In the genomic region with DNA sequence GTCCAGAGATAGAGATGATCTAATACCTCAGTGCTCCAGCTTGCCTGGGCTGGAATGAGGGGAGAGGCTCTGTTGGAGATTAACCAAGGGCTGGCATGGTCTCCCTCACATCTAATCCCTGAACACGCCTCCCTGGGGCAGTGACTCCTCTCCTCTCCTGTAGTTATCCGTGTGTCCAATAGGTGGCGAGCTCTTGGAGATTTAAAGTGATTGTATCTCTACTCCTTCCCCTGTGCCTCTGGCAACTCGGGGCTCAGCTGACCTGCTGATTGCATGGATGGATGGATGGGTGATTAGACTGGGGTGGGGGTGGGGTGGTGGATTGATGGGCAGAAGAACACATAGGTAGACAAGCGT, we compare ENCODE assay signal across 9 mouse cellular contexts. TPM values are rescaled to one million over a fixed set of nuclear protein-coding genes. Genes with fewer than 3 reads are reported as not detected.
DNase-seq lines count a peak whose midpoint lies in the region; ATAC-seq and TF ChIP-seq lines count a peak whose summit lies in the region.
"Had no signal": no experiment of that assay in that cellular context is flagged by ENCODE, and none has a peak within 500 bp of the region (broad histone marks: within the 10 kb centered on the region; RNA-seq: fewer than 3 reads in every experiment).

No protein-coding gene starts in this region.

- no peak overlapping the region for H3K4me2 ChIP-seq in intestine, embryonic 14.5 days (ENCODE audit: low read length)
- H3K4me2 ChIP-seq in intestine, embryonic 15.5 days (replicated peaks): no peak overlapping the region
- 0 out of 2 replicates have a peak overlapping the region, but pooled peaks have one; percentile 18 for H3K4me2 ChIP-seq in heart, embryonic 13.5 days
- H3K4me2 ChIP-seq in midbrain, postnatal 0 days (ENCODE audit: low read depth, low read length, poor library complexity, severe bottlenecking): no peak overlapping the region

- H3K27ac ChIP-seq in intestine, embryonic 14.5 days (ENCODE audit: low read depth): no peak overlapping the region
- H3K27ac ChIP-seq in intestine, embryonic 15.5 days: no peak overlapping the region
- peak overlapping the region; percentile 44; the same call in 1 of the 2 replicates for H3K27ac ChIP-seq in heart, embryonic 13.5 days (replicated peaks)
- H3K27ac ChIP-seq in midbrain, postnatal 0 days (ENCODE audit: low read depth, low read length): no peak overlapping the region

- H3K4me1 ChIP-seq in intestine, embryonic 14.5 days (replicated peaks; ENCODE audit: control insufficient read depth, insufficient read depth, low read length): peaks cover 17% of the 10 kb centered on the region
- H3K4me1 ChIP-seq in intestine, embryonic 15.5 days (replicated peaks): peaks cover 27% of the 10 kb centered on the region
- H3K4me1 ChIP-seq in E14TG2a.4 (replicated peaks; ENCODE audit: low read depth, low read length): peaks cover 57% of the 10 kb centered on the region
- H3K4me1 ChIP-seq in heart, embryonic 13.5 days: peaks cover 91% of the 10 kb centered on the region
- no peaks in the 10 kb centered on the region for H3K4me1 ChIP-seq in midbrain, postnatal 0 days (ENCODE audit: insufficient read depth, low read length)

- no peak overlapping the region for H3K4me3 ChIP-seq in intestine, embryonic 14.5 days (ENCODE audit: low read depth, low read length)
- no peak overlapping the region for H3K4me3 ChIP-seq in intestine, embryonic 15.5 days (replicated peaks)
- H3K4me3 ChIP-seq in E14TG2a.4 (replicated peaks; ENCODE audit: low read length): no peak overlapping the region
- H3K4me3 ChIP-seq in heart, embryonic 13.5 days: no peak overlapping the region
- no peak overlapping the region for H3K4me3 ChIP-seq in midbrain, postnatal 0 days (ENCODE audit: low read depth, low read length)

- no peaks in the 10 kb centered on the region for H3K27me3 ChIP-seq in intestine, embryonic 14.5 days (replicated peaks; ENCODE audit: control insufficient read depth, insufficient read depth, low read length)
- no peaks in the 10 kb centered on the region for H3K27me3 ChIP-seq in intestine, embryonic 15.5 days (replicated peaks)
- peaks cover 39% of the 10 kb centered on the region for H3K27me3 ChIP-seq in E14TG2a.4 (ENCODE audit: insufficient read depth, low read length)
- no peaks in the 10 kb centered on the region for H3K27me3 ChIP-seq in heart, embryonic 13.5 days (replicated peaks)
- no peaks in the 10 kb centered on the region for H3K27me3 ChIP-seq in midbrain, postnatal 0 days (ENCODE audit: insufficient read depth, low read length)

- H3K9me3 ChIP-seq in intestine, embryonic 14.5 days (ENCODE audit: control insufficient read depth, low read length): no peaks in the 10 kb centered on the region
- no peaks in the 10 kb centered on the region for H3K9me3 ChIP-seq in intestine, embryonic 15.5 days
- H3K9me3 ChIP-seq in E14TG2a.4 (ENCODE audit: low read length): no peaks in the 10 kb centered on the region
- no peaks in the 10 kb centered on the region for H3K9me3 ChIP-seq in heart, embryonic 13.5 days
- no peaks in the 10 kb centered on the region for H3K9me3 ChIP-seq in midbrain, postnatal 0 days (ENCODE audit: low read length)

- TF ChIP-seq CTCF in E14TG2a.4 (conservative IDR thresholded peaks at IDR 0.05; ENCODE audit: low read length): peak; percentile 78
- TF ChIP-seq CTCF in midbrain, postnatal 0 days (IDR thresholded peaks at IDR 0.05): peak; percentile 64

- H3K36me3 ChIP-seq in intestine, embryonic 14.5 days (ENCODE audit: control insufficient read depth, insufficient read depth, low read length): no peaks in the 10 kb centered on the region
- H3K36me3 ChIP-seq in intestine, embryonic 15.5 days: no peaks in the 10 kb centered on the region
- H3K36me3 ChIP-seq in E14TG2a.4 (ENCODE audit: insufficient read depth, low read length): no peaks in the 10 kb centered on the region
- peaks cover 7% of the 10 kb centered on the region for H3K36me3 ChIP-seq in heart, embryonic 13.5 days
- no peaks in the 10 kb centered on the region for H3K36me3 ChIP-seq in midbrain, postnatal 0 days (ENCODE audit: insufficient read depth, low read length)

- no peak for ATAC-seq in intestine, embryonic 14.5 days (replicated peaks; ENCODE audit: low FRiP score, low TSS enrichment, low read depth)
- no peak for ATAC-seq in intestine, embryonic 15.5 days
- ATAC-seq in heart, embryonic 13.5 days (ENCODE audit: extremely low read depth, insufficient number of reproducible peaks, low FRiP score, low TSS enrichment): no peak
- no peak for ATAC-seq in midbrain, postnatal 0 days (ENCODE audit: low FRiP score)

- peak; percentile 66 for DNase-seq in intestine, embryonic 14.5 days (ENCODE audit: low spot score)
- DNase-seq in cerebellum, adult 8-10 months: peak; percentile 70
- peak; percentile 66 to 72 for DNase-seq in layer of hippocampus, postnatal 10 days (ENCODE audit: low spot score in 2 of 2)
- DNase-seq in midbrain, postnatal 0 days (ENCODE audit: low spot score): peak; percentile 80
- no peak for DNase-seq in ovary, postnatal 10 days (ENCODE audit: low spot score)

- 24% methylated on average over 5 of the region's 5 CpGs for WGBS in intestine, embryonic 14.5 days
- 24% methylated on average over 5 of the region's 5 CpGs for WGBS in intestine, embryonic 15.5 days
- WGBS in heart, embryonic 13.5 days: 15% methylated on average over 5 of the region's 5 CpGs
- 14% methylated on average over 5 of the region's 5 CpGs for WGBS in midbrain, postnatal 0 days

- H3K9ac ChIP-seq in intestine, embryonic 14.5 days (ENCODE audit: low read length): no peak overlapping the region
- H3K9ac ChIP-seq in intestine, embryonic 15.5 days: no peak overlapping the region
- peak overlapping the region; percentile 65; the same call in 1 of the 2 replicates for H3K9ac ChIP-seq in heart, embryonic 13.5 days
- no peak overlapping the region for H3K9ac ChIP-seq in midbrain, postnatal 0 days (replicated peaks; ENCODE audit: low read length, poor library complexity, severe bottlenecking)

RNA-seq across cellular contexts. Expression of gene Usp2, which starts 9.9 kb away (rescaled TPM):
- polyA plus RNA-seq in intestine, embryonic 14.5 days (2014; fragmentation: Nextera tagmentation; extraction: Ambion mirVana): 11.0 and 12.5 TPM in 2 replicates
- polyA plus RNA-seq in intestine, embryonic 15.5 days (2015; fragmentation: Nextera tagmentation; extraction: Ambion mirVana): 10.8 and 16.6 TPM in 2 replicates
- 48.5 and 66.0 TPM in 2 replicates for polyA plus RNA-seq in heart, embryonic 13.5 days (2015; fragmentation: Nextera tagmentation; extraction: Ambion mirVana)
- 10 to 100 TPM; 41.7 to 47.2 TPM for total RNA-seq in layer of hippocampus, postnatal 10 days (2021)
- total RNA-seq in midbrain, postnatal 0 days (2014; rRNA removed): 7.5 and 8.0 TPM in 2 replicates
- polyA plus RNA-seq in midbrain, postnatal 0 days (2015; fragmentation: Nextera tagmentation; extraction: Ambion mirVana): 14.5 and 15.1 TPM in 2 replicates

RNA-seq across cellular contexts. Expression of gene Mfrp, which starts 24.8 kb away (rescaled TPM):
- polyA plus RNA-seq in intestine, embryonic 14.5 days (2014; fragmentation: Nextera tagmentation; extraction: Ambion mirVana): 0.18 TPM in 1 of 2 replicates, not detected in the other
- polyA plus RNA-seq in intestine, embryonic 15.5 days (2015; fragmentation: Nextera tagmentation; extraction: Ambion mirVana): 0.06 and 0.10 TPM in 2 replicates
- polyA plus RNA-seq in heart, embryonic 13.5 days (2015; fragmentation: Nextera tagmentation; extraction: Ambion mirVana): not detected in 2 replicates
- 1 to 10 TPM in 1 of 2 experiments, not detected in 1; 2.4 TPM for total RNA-seq in layer of hippocampus, postnatal 10 days (2021)
- total RNA-seq in midbrain, postnatal 0 days (2014; rRNA removed): 0.19 and 2.8 TPM in 2 replicates
- polyA plus RNA-seq in midbrain, postnatal 0 days (2015; fragmentation: Nextera tagmentation; extraction: Ambion mirVana): 0.05 TPM in 1 of 2 replicates, not detected in the other
- polyA plus RNA-seq: liver, embryonic 16.5 days had no signal

RNA-seq across cellular contexts. Expression of gene C1qtnf5, which starts 30.3 kb away (rescaled TPM):
- polyA plus RNA-seq in intestine, embryonic 14.5 days (2014; fragmentation: Nextera tagmentation; extraction: Ambion mirVana): 3.2 and 3.4 TPM in 2 replicates
- polyA plus RNA-seq in intestine, embryonic 15.5 days (2015; fragmentation: Nextera tagmentation; extraction: Ambion mirVana): 3.1 and 3.5 TPM in 2 replicates
- polyA plus RNA-seq in heart, embryonic 13.5 days (2015; fragmentation: Nextera tagmentation; extraction: Ambion mirVana): 1.1 and 2.1 TPM in 2 replicates
- 10 to 100 TPM; 16.0 to 17.6 TPM for total RNA-seq in layer of hippocampus, postnatal 10 days (2021)
- 16.6 and 29.0 TPM in 2 replicates for total RNA-seq in midbrain, postnatal 0 days (2014; rRNA removed)
- polyA plus RNA-seq in midbrain, postnatal 0 days (2015; fragmentation: Nextera tagmentation; extraction: Ambion mirVana): 9.9 and 10.7 TPM in 2 replicates

RNA-seq across cellular contexts. Expression of gene Thy1, which starts 33.6 kb away (rescaled TPM):
- polyA plus RNA-seq in intestine, embryonic 14.5 days (2014; fragmentation: Nextera tagmentation; extraction: Ambion mirVana): 0.62 and 2.0 TPM in 2 replicates
- polyA plus RNA-seq in intestine, embryonic 15.5 days (2015; fragmentation: Nextera tagmentation; extraction: Ambion mirVana): 1.8 and 2.1 TPM in 2 replicates
- polyA plus RNA-seq in heart, embryonic 13.5 days (2015; fragmentation: Nextera tagmentation; extraction: Ambion mirVana): 0.47 and 0.98 TPM in 2 replicates
- total RNA-seq in layer of hippocampus, postnatal 10 days (2021): 100 to 1,000 TPM; 644 to 646 TPM
- total RNA-seq in midbrain, postnatal 0 days (2014; rRNA removed): 52.8 and 98.0 TPM in 2 replicates
- 24.7 and 28.8 TPM in 2 replicates for polyA plus RNA-seq in midbrain, postnatal 0 days (2015; fragmentation: Nextera tagmentation; extraction: Ambion mirVana)

RNA-seq across cellular contexts. Expression of gene Gm49380, which starts 36.6 kb away (rescaled TPM):
- 0.14 and 0.36 TPM in 2 replicates for polyA plus RNA-seq in intestine, embryonic 14.5 days (2014; fragmentation: Nextera tagmentation; extraction: Ambion mirVana)
- polyA plus RNA-seq in intestine, embryonic 15.5 days (2015; fragmentation: Nextera tagmentation; extraction: Ambion mirVana): 0.10 TPM in 1 of 2 replicates, not detected in the other
- polyA plus RNA-seq in heart, embryonic 13.5 days (2015; fragmentation: Nextera tagmentation; extraction: Ambion mirVana): not detected in 2 replicates
- under 1 TPM in 1 of 2 experiments, not detected in 1; 0.43 TPM for total RNA-seq in layer of hippocampus, postnatal 10 days (2021)
- not detected in 2 replicates for total RNA-seq in midbrain, postnatal 0 days (2014; rRNA removed)
- polyA plus RNA-seq in midbrain, postnatal 0 days (2015; fragmentation: Nextera tagmentation; extraction: Ambion mirVana): 0.07 and 0.27 TPM in 2 replicates
- polyA plus RNA-seq: liver, embryonic 16.5 days had no signal
